Mouse (Mus musculus) ES-E14 (cell line): ENCODE measurements around the gene Tax1bp3. TPM values are rescaled to one million over a fixed set of nuclear protein-coding genes. Genes with fewer than 3 reads are reported as not detected.

ENCODE experiments used
- DNase-seq: peaks from one replicate; pipeline ENCODE4 v3.0.0-alpha.2; 2013; ENCODE audit warnings: low read depth, low spot score
- H3K27ac ChIP-seq: 2 replicates; pipeline ENCODE4 v1.5.1; 2012; ENCODE audit warnings: low read depth, mild to moderate bottlenecking, low read length, moderate library complexity, mixed read lengths; ENCODE audit not compliant: poor library complexity, insufficient read depth, severe bottlenecking
- H3K36me3 ChIP-seq: 2 replicates; pipeline ENCODE4 v1.6.1; 2012; ENCODE audit warnings: mild to moderate bottlenecking, low read length, moderate library complexity, mixed read lengths; ENCODE audit not compliant: control insufficient read depth, poor library complexity, insufficient read depth, severe bottlenecking
- H3K4me1 ChIP-seq, 2 experiments: fragments of 150-350 bp in 1 of 2; sonication (generic) in 1 of 2; 2 replicates each; pipeline ENCODE4 v1.6.1; 2012; ENCODE audit warnings: low read length in 2 of 2, mild to moderate bottlenecking in 1 of 2, mixed read lengths in 1 of 2; ENCODE audit not compliant: control insufficient read depth in 2 of 2, insufficient read depth in 2 of 2, poor library complexity in 1 of 2
- H3K4me3 ChIP-seq, 2 experiments: fragments of 150-350 bp in 1 of 2; sonication (generic) in 1 of 2; 2 replicates each; pipeline ENCODE4 v1.5.1; 2012; ENCODE audit warnings: low read length in 2 of 2, low read depth in 1 of 2, mild to moderate bottlenecking in 1 of 2, mixed read lengths in 1 of 2; ENCODE audit not compliant: insufficient read depth in 1 of 2, poor library complexity in 1 of 2, severe bottlenecking in 1 of 2
- H3K9ac ChIP-seq: 2 replicates; pipeline ENCODE4 v1.6.1; 2012; ENCODE audit warnings: low read depth, mild to moderate bottlenecking, low read length, mixed read lengths; ENCODE audit not compliant: poor library complexity, insufficient read depth, severe bottlenecking
- H3K9me3 ChIP-seq: fragments of 150-350 bp; sonication (generic); 2 replicates; pipeline ENCODE4 v1.6.1; 2012; ENCODE audit warnings: low read depth, mild to moderate bottlenecking, low read length; ENCODE audit not compliant: control insufficient read depth, insufficient read depth
- CHD2 ChIP-seq: IDR thresholded peaks from 2 replicates; pipeline ENCODE4 v1.6.1; 2014; ENCODE audit warnings: mild to moderate bottlenecking, low read depth, low read length, inconsistent platforms
- HCFC1 ChIP-seq: IDR thresholded peaks from 2 replicates; pipeline ENCODE4 v1.6.1; 2012; ENCODE audit warnings: low read length, inconsistent platforms, borderline replicate concordance; ENCODE audit not compliant: insufficient read depth
- MAFK ChIP-seq: IDR thresholded peaks from 2 replicates; pipeline ENCODE4 v1.6.1; 2014; ENCODE audit warnings: mild to moderate bottlenecking, low read depth, low read length, inconsistent platforms; ENCODE audit not compliant: insufficient read depth
- ZC3H11A ChIP-seq: IDR thresholded peaks from 2 replicates; pipeline ENCODE4 v1.6.1; 2012; ENCODE audit warnings: low read depth, mild to moderate bottlenecking, inconsistent platforms, low read length, borderline replicate concordance
- ZNF384 ChIP-seq: IDR thresholded peaks from 2 replicates; pipeline ENCODE4 v1.6.1; 2012; ENCODE audit warnings: low read depth, low read length, inconsistent platforms
- in situ Hi-C, 2 experiments: fragments of 600-800 bp; cut with MboI; formaldehyde crosslinking; loops; one replicate each; pipeline ENCODE4 v1.15.1; 2025; ENCODE audit warnings: low sequenced_read_pairs in 2 of 2, inconsistent platforms in 1 of 2; ENCODE audit not compliant: unreplicated experiment in 2 of 2
- total RNA-seq: library from RNA; depleted of rRNA; stranded (reverse); fragments of 300-350 nt; gene quantifications from 2 replicates; pipeline ENCODE4 v1.2.3, GENCODE M21; 2012

The Tax1bp3 gene
- total RNA-seq, 1 experiment, result 55.0 TPM

DNA sequence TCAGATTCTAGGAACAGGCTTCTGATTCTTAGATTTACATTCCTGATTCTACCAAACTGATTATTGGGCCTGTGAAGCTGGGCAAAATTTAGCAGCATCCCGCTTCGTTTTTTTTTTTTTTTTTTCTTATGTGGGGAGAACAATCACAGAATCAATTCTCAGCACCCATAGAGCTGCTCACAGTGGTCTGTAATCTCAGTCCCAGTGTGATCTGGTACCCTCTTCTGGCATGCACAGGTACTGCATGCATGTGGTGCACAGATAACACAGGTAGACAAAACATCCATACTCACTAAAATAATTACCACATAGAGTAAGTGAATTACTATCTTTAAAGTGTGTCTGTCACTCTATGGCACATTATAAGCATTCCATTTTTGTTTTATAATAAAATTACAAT is 30.7 kb downstream of the Tax1bp3 start:
- in situ Hi-C loops, result no loop called here
- Histone ChIP-seq H3K9me3 (no peaks in the 10 kb centered on the region), H3K27ac (no peak overlapping the region), H3K4me1 (no peaks in the 10 kb centered on the region), H3K9ac (no peak overlapping the region), H3K4me3 (no peak overlapping the region), H3K36me3 (no peaks in the 10 kb centered on the region)
- peak; percentile 39 for DNase-seq
- TF ChIP-seq ZC3H11A (peak; percentile 60; the same call in 1 of the 2 replicates), MAFK (no peak), CHD2 (no peak), ZNF384 (peak; percentile 51; the same call in 1 of the 2 replicates), HCFC1 (no peak)

DNA sequence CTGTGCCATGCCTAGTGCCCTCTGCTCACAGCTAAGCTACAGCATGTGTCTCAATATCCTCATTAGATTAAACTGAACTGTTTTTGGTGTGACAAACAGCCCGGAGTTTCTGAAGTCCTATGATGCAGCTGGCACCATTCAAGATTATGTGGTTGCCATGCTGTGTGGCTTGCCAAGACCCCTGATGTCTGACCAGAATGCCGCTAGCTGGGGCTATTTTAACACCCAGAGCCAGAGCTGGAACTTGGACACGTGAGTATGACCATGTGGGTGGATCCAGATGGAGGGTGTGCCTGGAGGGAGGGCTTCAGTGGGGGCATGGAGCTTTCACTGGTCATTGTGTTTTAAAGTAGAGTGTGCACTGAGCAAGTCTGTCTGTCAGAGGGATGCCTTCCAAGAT is 37.1 kb downstream of the Tax1bp3 start:
- Histone ChIP-seq H3K9me3 (no peaks in the 10 kb centered on the region), H3K27ac (no peak overlapping the region), H3K9ac (no peak overlapping the region), H3K36me3 (no peaks in the 10 kb centered on the region), H3K4me1 (no peaks in the 10 kb centered on the region), H3K4me3 (no peak overlapping the region)
- no peak for DNase-seq
- in situ Hi-C loops, result no loop called here
- TF ChIP-seq MAFK (no peak), ZNF384 (no peak), HCFC1 (no peak), ZC3H11A (no peak), CHD2 (no peak)

DNA sequence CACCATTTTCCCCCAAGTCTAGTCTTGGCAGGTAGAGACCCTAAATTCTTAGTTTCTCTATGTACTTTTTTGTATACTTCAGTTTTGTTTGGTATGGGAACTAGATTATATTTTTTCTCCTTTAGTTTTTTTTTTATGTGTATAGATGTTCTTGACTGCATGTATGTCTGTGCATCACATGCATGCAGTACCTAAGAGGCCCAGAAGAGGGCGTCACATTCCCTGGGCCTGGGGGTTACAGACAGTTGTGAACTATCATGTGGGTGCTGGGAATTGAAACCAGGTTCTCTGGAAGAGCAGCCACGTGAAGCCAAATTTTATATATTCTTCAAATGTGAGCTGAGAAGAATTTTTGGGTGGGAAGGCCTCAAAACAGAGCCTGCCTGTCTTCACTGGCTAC is 42.8 kb downstream of the Tax1bp3 start:
- Histone ChIP-seq H3K27ac (no peak overlapping the region), H3K36me3 (no peaks in the 10 kb centered on the region), H3K4me1 (peaks cover 0 to 2% of the 10 kb centered on the region in 2 experiments; a peak in 1 of 4 replicates), H3K4me3 (no peak overlapping the region), H3K9me3 (no peaks in the 10 kb centered on the region), H3K9ac (no peak overlapping the region)
- in situ Hi-C loops, result no loop called here
- no peak for TF ChIP-seq ZC3H11A
- no peak for TF ChIP-seq CHD2
- no peak for TF ChIP-seq ZNF384
- TF ChIP-seq MAFK, result no peak
- no peak for TF ChIP-seq HCFC1
- DNase-seq, result no peak

DNA sequence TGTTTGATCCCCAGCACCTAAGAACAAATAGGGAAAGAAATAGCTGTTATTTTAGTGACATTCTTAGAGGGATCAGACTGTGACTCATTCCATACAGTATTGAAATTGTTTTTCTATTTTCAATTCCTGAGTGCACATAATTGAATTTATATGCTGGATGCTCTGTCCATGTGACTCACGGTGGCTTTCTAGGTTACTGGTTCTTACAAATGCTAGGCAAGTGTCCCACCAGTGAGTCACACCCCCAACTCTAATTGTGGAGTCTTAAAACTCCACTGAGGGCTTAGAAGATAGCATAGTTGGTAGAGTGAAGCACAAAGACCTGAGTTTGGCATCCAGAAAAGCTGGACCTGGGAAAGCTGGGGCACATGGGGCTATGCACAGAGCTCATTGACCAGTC is 43.8 kb downstream of the Tax1bp3 start:
- Histone ChIP-seq H3K9ac (no peak overlapping the region), H3K27ac (no peak overlapping the region), H3K36me3 (no peaks in the 10 kb centered on the region), H3K4me3 (no peak overlapping the region), H3K4me1 (peaks cover 0 to 2% of the 10 kb centered on the region in 2 experiments; a peak in 1 of 4 replicates), H3K9me3 (no peaks in the 10 kb centered on the region)
- no peak for TF ChIP-seq ZNF384
- no peak for TF ChIP-seq CHD2
- TF ChIP-seq HCFC1, result no peak
- TF ChIP-seq MAFK, result no peak
- no peak for TF ChIP-seq ZC3H11A
- in situ Hi-C loops, result no loop called here
- no peak for DNase-seq

DNA sequence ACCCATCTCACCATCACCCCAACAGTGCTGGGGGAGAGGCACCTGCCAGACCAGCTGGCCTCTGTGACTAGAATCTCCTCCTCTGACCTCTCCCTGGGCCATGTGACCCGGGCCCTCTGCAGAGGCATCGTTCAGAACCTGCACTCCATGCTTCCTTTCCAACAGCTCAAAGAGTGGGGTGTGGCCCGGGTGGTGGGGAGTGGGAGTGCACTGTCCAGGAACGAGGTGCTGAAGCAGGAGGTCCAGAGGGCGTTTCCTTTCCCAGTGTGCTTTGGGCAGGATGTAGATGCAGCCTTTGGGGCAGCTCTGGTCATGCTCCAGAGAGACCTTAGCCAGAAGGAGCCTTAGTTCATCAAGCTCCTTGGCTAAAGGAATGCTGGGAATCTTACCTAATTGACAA is 46.0 kb downstream of the Tax1bp3 start:
- in situ Hi-C loops, result no loop called here
- Histone ChIP-seq H3K4me3 (no peak overlapping the region), H3K27ac (no peak overlapping the region), H3K9me3 (no peaks in the 10 kb centered on the region), H3K36me3 (no peaks in the 10 kb centered on the region), H3K4me1 (peaks cover 0 to 2% of the 10 kb centered on the region in 2 experiments; a peak in 1 of 4 replicates), H3K9ac (no peak overlapping the region)
- TF ChIP-seq CHD2 (no peak), ZC3H11A (no peak), MAFK (no peak), ZNF384 (no peak), HCFC1 (no peak)
- DNase-seq, result no peak
